Mouse (Mus musculus) megakaryocyte, embryonic 14.5 days (primary cell): ENCODE results near the gene Car5a.

ENCODE experiments used
- FLI1 ChIP-seq: IDR thresholded peaks from 2 replicates; pipeline ENCODE4 v1.6.1; 2012; ENCODE audit warnings: low read length, inconsistent platforms, mixed read lengths
- GATA1 ChIP-seq: IDR thresholded peaks from 3 replicates; pipeline ENCODE4 v1.6.1; 2012; ENCODE audit warnings: mixed read lengths, low read length, inconsistent platforms, borderline replicate concordance

DNA sequence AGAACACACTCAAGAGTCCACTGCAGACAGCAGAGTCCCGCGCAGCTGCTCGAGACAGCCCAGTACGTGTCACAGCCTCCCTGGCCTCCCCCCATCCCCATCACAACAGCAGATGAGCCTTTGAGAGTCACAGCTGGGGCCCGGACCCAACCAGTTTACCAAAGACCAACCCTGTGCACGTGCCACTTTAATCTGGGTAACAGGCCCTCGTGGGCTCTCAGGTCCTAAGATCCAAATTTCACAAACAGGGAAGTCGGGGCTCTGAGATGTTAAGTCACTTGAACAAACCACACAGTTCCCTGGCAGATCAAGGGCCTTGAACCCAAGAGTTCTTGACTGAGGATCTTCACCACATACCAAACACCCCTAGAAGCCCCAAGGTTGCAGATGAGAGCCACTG lies 23.1 kb downstream of the Car5a start:
- no peak for TF ChIP-seq GATA1
- no peak for TF ChIP-seq FLI1
